Mouse (Mus musculus) cerebellum, adult 11 months (tissue): ENCODE data around the gene Fgf11.

Experiments used
- DNase-seq: peaks from one replicate; pipeline ENCODE4 v3.0.0; 2022

Fgf11 gene

GRCm38 (mm10) chr11:69778985-69779384 is 22.7 kb downstream of the Fgf11 start:
- DNase-seq = no peak

DNA sequence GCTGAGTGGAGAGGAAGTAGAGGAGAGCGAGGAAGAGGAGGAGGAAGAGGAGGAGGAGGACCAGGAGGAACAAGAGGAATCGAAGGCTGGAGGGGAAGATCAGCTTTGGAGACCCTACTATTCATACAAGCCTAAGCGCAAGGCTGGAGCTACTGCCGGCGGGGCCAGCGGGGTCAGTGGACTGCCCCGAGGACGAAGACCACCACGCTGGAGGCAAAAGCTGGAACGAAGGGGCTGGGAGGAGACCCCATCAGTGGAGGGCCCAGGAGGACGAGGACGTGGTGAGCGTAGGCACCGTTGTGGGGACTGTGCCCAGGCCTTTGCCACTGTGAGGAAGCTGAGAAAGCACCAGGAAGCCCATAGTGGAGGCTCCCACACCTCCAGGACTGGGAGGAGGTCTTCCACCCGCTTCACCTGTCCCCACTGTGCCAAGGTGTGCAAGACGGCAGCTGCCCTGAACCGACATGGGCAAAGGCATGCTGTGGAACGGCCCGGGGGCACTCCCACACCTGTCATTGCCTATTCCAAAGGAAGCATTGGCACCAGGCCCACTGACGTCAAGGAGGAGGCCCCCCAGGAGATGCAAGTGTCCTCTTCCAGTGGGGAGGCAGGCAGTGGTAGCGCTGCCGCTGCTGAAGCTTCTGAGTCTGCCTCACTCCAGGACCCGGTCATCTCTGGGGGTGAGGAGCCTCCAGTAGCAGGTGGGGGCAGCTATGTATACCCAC is 23.2 kb downstream of the Fgf11 start:
- DNase-seq = no peak

DNA sequence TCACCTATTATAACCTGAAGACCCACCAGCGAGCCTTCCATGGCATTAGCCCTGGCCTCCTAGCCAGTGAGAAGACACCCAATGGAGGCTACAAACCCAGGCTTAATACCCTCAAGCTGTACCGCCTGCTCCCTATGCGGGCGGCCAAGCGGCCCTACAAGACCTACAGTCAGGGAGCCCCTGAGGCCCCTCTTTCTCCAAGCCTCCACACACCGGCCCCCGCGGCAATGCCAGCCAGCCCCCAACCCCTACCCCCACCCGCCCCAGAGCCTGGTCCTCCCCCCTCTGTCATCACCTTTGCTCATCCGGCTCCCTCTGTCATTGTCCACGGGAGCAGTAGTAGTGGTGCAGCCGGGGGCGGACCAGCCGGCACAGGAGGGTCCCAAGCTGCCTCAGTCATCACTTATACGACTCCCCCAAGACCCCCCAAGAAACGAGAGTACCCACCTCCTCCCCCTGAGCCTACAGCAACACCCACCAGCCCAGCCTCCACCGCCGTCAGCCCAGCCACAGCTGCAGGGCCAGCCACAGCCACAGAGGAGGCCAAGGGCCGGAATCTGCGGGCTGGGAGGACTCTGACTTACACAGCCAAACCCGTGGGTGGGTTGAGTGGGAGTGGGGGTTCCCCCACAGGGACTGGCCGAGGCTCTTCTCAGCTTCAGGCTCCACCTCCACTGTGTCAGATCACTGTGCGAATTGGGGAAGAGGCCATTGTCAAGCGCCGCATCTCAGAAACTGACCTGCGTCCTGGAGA is 24.0 kb downstream of the Fgf11 start:
- DNase-seq = no peak

DNA sequence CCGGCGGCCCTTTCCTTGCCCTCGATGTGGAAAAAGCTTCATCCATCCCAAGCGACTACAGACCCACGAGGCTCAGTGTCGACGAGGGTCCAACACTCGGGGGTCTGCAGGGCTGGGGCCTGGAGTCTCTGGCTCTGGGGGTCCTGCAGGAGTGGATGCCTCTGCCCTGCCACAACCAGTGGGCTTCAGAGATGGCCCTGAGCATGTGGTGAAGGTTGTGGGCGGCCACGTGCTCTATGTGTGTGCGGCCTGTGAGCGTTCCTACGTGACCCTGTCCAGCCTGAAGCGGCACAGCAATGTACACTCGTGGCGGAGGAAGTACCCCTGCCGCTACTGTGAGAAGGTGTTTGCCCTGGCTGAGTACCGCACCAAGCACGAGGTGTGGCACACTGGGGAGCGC is 25.2 kb downstream of the Fgf11 start:
- no peak for DNase-seq

GRCm38 (mm10) chr11:69775716-69776115 is 25.9 kb downstream of the Fgf11 start:
- no peak for DNase-seq

GRCm38 (mm10) chr11:69774961-69775360 is 26.7 kb downstream of the Fgf11 start:
- DNase-seq = no peak

GRCm38 (mm10) chr11:69767625-69767909 is 34.1 kb downstream of the Fgf11 start:
- no peak for DNase-seq

DNA sequence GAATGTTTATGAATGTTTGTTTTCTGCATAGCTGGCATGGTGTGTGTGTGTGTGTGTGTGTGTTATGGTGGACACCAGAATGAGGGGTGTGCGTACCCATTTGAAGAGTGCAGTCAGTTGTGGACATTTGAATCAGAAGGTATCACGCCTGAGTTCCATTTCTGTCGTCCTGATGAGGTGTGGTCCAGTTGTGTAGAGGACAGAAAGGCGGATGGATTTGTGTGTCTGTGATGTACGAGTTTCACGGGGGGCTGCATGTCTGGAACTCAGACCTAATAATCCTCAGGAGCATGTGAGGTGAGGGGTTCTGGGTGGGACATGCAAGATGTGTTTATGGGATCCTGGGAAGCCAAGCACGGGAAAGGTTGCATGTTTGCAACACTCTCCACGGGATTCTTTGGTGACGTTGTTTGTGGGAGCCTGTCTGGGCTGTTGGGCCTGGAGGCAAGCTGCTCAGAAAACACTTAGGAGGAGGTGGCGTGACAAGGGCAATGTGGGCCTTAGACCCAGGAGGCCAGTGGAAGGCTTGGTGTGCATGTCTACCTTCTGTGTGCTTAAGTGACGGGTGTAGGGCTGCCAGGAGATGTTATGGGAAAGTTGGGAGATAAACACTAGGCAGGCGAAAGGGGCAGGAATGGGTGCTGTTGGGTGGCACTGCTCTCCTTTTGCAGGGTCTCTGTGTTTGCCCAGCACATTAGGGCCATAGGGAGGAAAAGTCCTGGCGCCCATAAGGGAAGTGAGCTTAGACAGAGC is 34.6 kb downstream of the Fgf11 start:
- DNase-seq = no peak

DNA sequence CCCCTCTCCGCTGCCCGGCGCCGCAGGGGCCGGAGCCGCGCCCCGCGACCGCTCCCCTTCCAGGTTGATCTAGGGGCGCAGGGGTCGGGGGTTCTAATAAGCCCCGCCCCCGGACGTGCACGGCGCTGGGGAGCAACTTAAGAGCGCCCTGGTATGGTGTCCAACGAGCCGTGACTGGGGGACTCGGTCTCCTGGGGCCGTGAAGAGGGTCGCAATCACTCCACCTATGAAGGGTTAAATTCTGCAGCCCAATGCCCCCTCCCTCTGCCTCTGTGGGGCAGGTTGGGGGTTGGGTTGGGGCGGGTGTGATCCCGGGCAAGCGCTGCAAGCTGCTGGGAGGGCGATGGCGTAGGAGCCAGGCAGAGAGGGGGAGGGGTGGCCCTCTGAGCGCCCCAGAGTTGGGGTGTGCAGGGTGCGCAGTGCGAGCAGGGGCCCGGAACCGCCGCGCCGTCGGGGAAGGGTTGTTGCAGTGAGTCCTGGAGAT is 35.5 kb downstream of the Fgf11 start:
- DNase-seq = peak; percentile 70

- DNase-seq = peak; percentile 51
Measured at GRCm38 (mm10) chr11:69765221-69766125, 36.2 kb downstream of the Fgf11 start, which contains the start of gene Zbtb4. Gene Zbtb4 (plus strand): TSS chr11:69765912.

DNA sequence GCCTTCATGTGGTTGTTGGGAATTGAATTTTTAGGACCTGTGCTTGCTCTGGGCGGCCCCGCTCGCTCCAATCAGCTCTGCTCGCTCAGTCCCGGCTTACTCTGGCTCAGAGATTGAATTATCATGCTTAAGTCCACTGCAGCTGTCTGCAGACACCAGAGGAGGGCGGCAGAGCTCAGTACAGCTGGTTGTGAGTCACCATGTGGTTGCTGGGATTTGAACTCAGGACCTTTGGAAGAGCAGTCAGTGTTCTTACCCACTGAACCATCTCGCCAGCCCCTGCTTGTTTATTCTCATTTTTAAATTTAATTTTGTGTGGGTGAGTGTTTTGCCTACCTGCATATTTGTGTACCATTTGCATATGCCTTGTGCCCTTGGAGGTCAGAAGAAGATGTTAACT is 38.1 kb downstream of the Fgf11 start:
- no peak for DNase-seq

GRCm38 (mm10) chr11:69761868-69762267 is 39.8 kb downstream of the Fgf11 start, which contains the start of gene Slc35g3:
Gene Slc35g3 (minus strand): TSS chr11:69761968.
- no peak for DNase-seq

- DNase-seq = no peak
Measured at GRCm38 (mm10) chr11:69760901-69761200, 40.8 kb downstream of the Fgf11 start.

- no peak for DNase-seq
Measured at GRCm38 (mm10) chr11:69760160-69760900, 41.3 kb downstream of the Fgf11 start.

DNA sequence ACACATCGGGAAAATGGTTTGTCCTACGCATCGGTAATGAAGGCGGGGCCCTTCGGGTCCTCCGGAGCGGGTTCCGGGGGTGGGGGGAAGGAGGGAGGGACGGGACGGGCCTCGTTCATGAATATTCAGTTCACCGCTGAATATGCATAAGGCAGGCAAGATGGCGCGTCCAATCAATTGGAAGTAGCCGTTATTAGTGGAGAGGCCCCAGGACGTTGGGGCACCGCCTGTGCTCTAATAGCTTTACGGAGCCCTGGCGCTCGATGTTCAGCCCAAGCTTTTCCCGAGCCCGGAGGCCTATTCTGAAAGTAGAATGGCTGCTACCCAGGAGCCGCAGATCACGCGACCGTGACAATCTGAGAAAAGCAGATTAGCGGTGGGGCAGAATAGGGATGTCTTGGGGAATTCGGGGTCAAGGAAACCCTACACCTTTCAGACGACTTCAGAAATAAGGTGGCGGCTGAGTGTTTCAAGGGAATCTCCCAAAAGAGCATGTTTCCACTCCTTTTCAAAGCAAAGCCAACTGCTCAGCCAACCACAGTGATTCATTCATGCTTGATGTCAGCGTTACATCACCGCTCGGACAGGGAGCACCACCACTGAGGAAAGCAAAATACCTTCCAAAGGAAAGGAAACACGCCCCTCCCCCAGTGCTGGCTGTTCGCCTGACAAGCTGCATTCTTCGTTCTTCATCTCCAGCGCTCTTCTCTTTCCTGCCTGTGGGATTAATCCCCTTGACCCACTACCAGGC is 42.5 kb downstream of the Fgf11 start:
- DNase-seq = peak; percentile 88

GRCm38 (mm10) chr11:69758478-69758970 is 43.1 kb downstream of the Fgf11 start, which contains the start of gene Polr2a:
Gene Polr2a (minus strand): TSS chr11:69758637.
- peak; percentile 97 for DNase-seq

DNA sequence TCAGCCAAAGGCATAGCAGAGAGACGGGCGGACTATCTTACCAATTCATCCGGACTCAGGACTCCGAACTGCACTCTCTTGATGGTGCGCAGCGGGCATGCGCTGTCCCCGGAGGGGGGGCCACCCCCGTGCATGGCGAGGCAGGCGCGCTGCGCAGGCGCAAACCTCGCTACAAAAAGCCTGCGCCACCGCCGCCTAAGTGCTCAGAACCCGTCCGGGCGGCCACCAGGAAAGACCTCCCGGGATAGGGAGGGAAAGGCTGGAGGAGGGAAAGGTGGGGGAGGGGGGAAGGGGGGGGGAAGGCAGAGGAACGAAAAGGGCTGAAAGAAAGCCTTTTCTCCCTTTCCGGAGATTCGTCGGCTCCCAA is 43.6 kb downstream of the Fgf11 start:
- peak; percentile 98 for DNase-seq

GRCm38 (mm10) chr11:69757303-69758089 is 44.2 kb downstream of the Fgf11 start:
- DNase-seq = no peak

DNA sequence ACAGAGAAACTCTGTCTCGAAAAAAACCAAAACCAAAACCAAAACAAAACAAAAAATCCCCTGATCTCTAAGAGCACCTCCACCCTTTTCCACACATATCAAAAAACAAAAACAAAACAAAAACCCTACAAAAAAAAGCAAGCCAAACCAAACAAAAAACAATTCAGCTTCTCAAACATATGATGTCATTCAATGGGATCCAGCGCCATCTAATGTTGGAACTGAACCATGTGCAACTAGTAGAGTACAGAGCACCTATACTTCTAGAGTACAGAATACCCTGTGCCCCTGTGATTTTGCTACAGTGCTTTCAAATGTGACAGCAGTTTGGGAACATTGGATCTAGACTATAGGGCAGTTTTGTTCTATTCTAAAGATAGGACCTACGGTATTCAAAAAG is 47.0 kb downstream of the Fgf11 start:
- DNase-seq = no peak

DNA sequence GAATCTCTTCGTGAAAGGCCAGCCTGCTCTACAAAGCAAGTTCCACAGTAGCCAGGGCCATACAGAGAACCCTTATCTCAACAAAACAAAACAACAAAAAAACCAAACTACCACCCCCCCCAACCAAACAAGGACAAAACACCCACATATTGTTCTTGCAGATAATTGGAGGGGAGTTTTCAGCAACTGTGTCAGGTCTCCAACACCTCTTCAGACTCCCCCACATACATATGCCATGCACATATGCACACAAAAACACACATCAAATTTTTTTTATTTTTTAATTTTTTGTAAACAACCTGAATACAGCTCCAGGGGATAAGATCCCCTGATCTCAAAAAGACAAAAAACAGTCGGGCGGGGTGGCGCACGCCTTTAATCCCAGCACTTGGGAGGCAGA is 47.4 kb downstream of the Fgf11 start:
- DNase-seq = no peak
